Mouse (Mus musculus) megakaryocyte, adult 5-6 weeks (primary cell): ENCODE measurements at regions not wholly inside any gene's neighbourhood (a gene's known extent, or its start where the extent isn't known, plus 50 kb on each side); places are given as distances from the start of the nearest gene placed in this dataset.
"Not testable (repeated sequence)": the region's sequence is repeated elsewhere in the genome, so short reads cannot be mapped to it uniquely, and the experiment has no call there.

ENCODE experiments used
- ATAC-seq: 2 replicates; pipeline ENCODE4 v1.8.0; 2016; ENCODE audit warnings: mild to moderate bottlenecking, inconsistent platforms; ENCODE audit not compliant: poor library complexity, severe bottlenecking

DNA sequence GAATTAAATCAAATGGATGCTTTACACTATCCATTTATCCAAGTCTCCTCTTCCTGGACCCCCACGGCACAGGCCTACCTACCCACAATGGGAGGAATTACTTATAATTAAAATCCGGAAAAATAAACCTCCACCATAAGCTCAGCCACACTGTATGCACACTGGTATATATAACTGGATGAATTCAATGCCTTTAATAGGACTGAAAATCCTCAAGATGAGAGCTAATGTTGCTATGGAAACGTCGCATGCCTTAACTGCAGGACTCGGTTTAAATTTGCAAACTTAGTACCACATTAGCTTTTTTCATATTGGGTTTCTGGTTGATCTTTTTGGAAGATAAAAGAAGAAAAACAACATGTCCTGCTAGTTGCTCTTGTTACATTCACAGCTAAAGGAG, 75.3 kb upstream of the Atxn1 start:
- ATAC-seq: no peak

GRCm38 (mm10) chr13:46038441-46039331, 73.9 kb upstream of the Atxn1 start:
- ATAC-seq: no peak

GRCm38 (mm10) chr13:46032281-46032680, 67.5 kb upstream of the Atxn1 start:
- ATAC-seq: no peak

DNA sequence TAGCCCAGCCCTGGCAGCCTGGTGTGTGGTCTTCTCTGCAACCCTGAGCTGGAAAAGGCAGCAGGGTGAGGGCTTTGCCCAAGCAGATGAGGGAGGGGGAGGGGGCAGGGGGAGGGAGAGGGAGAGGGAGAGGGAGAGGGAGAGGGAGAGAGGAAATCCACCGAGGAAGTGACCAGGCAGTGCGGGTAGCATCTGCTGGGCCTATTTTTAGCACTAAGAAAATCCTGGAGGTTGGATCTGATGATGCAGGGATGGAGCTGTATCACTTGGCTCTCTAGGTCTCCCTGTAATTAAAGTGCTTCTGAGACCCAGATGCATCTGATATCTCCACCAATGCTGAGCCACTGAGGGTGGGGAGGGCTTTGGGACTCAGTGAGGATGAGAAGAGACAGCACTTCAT, 61.2 kb upstream of the Atxn1 start:
- ATAC-seq: no peak

GRCm38 (mm10) chr13:46023630-46024041, 58.8 kb upstream of the Atxn1 start:
- no peak for ATAC-seq

- no peak for ATAC-seq
Observed at GRCm38 (mm10) chr13:46023187-46023586, 58.4 kb upstream of the Atxn1 start.

DNA sequence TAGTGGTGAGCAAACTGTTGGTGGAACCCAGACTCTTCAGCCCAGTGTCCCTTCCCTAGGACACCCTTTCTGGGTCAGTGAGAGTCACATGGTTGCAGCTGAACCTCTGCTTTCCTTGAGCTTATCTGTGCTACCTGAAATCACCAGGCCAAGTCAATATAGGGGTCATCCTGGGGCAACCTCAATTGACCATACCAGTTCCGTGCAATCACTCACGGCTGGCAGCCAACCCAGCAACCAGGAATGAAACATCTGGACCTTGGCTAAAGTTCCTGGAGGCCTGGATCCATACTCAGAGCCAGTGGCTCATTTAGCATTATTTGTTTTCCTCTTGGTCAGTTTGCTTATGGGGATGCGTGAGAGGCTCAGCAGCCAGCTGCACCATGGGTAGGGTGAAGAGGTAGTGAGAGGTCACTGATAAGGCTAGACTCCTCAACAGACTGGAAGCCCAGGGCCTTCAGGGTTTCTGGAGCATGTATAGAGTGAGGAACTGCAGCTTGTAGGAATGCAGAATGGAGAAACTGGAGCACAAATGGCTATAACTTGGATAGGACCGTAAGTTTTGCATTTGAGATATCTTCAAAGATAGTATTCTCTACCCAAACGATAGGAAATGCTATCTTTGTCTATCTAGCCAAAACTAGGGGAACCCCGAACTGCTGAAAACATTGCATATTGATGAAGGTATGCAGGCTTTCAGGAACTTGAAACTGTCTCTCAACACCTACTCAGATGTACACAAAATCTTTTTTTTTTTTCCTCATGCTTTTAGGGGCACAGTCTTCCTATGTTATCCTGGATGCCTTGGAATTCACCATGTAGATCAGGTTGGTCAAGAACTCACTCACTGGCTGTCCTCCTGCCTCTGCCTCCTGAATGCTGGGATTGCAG, 56.4 kb upstream of the Atxn1 start:
- ATAC-seq: no peak

DNA sequence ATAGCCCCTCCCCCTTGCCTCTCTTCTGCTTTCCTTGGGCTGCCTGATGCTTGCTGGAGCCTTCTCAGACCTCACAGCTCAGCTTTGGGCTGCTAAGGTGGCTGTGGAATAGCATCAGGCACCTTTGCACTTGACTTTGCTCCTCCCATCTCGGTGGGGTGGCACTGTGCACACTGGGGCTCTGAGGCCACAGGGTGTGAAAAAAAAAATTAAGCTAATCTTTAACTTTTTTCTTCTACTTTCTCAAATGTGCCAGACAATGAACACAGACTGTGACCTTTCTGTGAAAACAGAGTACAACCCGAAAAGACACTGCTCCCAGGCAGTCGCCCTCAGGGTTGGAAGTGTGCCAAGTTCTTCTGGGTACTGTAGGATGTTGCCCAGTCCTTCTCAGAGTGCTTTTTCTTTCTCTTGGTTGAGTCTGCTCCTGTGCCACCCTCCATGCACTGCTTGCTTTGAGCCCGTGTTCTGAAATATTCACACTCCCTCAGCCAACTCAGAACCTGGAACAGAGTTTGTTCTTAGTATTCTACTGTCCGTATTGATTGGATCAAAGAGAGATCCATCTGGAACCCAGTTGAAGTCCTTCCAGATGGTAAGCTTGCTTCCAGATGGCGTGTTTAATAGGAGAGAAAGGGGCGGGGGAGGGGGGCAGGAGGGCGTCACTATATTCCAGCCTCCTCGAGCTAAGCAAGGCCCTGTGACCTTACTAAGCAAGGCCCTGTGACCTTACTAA, 54.8 kb upstream of the Atxn1 start:
- ATAC-seq: no peak

- ATAC-seq: no peak
Observed at GRCm38 (mm10) chr13:46018903-46019430, 54.2 kb upstream of the Atxn1 start.

DNA sequence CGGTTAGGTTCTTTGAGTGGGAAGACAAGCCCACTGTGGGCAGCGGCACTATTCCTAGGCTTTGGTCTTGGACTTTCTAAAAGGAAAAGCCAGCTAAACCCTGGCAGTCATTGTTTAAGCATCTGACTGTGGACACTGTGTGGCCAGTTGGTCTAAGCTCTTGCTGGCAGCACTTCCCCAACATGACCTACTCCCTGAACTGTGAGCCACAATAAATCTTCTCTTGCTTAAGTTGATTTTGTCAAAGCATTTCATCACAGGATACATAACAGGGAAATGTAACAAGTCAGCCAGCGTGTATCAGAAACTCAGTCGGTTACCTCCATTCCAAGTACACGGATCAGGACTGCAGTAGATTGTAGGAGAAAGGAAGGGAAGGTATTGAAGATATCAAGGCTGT, 52.9 kb upstream of the Atxn1 start:
- no peak for ATAC-seq

- not testable (repeated sequence) for ATAC-seq
Observed at GRCm38 (mm10) chr13:46017011-46017410, 52.2 kb upstream of the Atxn1 start.

GRCm38 (mm10) chr13:46015231-46015630, 50.4 kb upstream of the Atxn1 start:
- no peak for ATAC-seq

DNA sequence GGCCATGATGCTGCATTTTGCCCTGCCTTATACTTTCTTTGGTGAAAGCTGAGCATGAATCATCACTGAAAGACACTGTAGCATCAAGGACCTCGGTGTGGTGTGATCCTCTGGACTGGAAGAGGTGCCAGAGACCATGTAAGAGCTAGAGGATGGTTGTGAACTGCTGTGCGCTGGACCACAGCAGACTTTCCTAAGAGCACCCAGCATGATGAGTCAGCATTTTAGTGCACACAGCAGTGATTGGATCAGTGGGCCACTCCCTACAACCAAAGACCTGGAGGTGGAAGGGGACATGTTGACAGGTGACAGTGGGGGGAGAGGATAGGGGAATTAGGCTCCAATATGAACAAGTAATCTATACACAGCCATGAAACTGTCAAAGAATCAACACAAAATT, 49.8 kb upstream of the Atxn1 start:
- no peak for ATAC-seq
